Mouse (Mus musculus) cortical plate, adult 2 months (tissue): ENCODE data around the gene Snai1.

Experiments used
- CTCF ChIP-seq: fragments of 200-500 bp; IDR thresholded peaks from 2 replicates; pipeline ENCODE4 v1.5.1; 2011; ENCODE audit warnings: mild to moderate bottlenecking, control low read depth, low read length; ENCODE audit not compliant: insufficient read depth; ENCODE audit errors: extremely low read depth
- POLR2A ChIP-seq: fragments of 200-500 bp; IDR thresholded peaks from 2 replicates; pipeline ENCODE4 v1.6.1; 2011; ENCODE audit warnings: mild to moderate bottlenecking, low read length, control low read depth; ENCODE audit not compliant: insufficient read depth; ENCODE audit errors: extremely low read depth

- TF ChIP-seq CTCF (no peak), POLR2A (no peak)
These were observed 8.6 kb downstream of the Snai1 start for GRCm38 (mm10) chr2:167546447-167547195.
